Comparison of ENCODE assay signal across 9 mouse cellular contexts in the genomic region with DNA sequence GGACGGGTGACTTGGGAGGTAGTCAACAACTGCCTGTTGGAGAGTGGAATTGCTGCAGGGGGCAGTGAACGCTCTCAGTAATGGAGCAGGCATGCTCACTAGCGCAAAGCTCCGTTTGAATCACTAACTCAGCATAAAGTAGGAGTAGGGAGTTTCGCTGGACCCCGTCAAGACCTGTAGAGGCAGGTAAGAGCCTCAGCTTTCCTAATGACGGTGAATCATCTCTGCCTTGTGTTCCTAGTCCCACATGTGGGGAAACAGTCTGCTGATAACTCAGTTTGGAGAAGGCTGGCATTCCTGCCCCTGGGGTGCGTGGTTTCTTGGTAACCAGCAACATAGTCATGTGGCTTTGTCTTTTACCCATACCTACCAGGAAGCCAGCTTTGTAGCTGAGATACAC. TPM values are rescaled to one million over a fixed set of nuclear protein-coding genes. Genes with fewer than 3 reads are reported as not detected.
DNase-seq lines count a peak whose midpoint lies in the region; ATAC-seq and TF ChIP-seq lines count a peak whose summit lies in the region.
"Had no signal": no experiment of that assay in that cellular context is flagged by ENCODE, and none has a peak within 500 bp of the region (broad histone marks: within the 10 kb centered on the region; RNA-seq: fewer than 3 reads in every experiment).

No protein-coding gene starts in this region.

- 50% methylated on average over 8 of the region's 8 CpGs for WGBS in forebrain, embryonic 12.5 days
- WGBS in kidney, embryonic 14.5 days = 66% methylated on average over 8 of the region's 8 CpGs
- WGBS in midbrain, embryonic 16.5 days = 24% methylated on average over 8 of the region's 8 CpGs
- WGBS in liver, postnatal 0 days (ENCODE audit: insufficient replicate concordance) = 61% methylated on average over 8 of the region's 8 CpGs

- no peak for TF ChIP-seq CTCF in liver, postnatal 0 days (IDR thresholded peaks at IDR 0.05; ENCODE audit: low read depth)

- DNase-seq in lung, adult 18-20 months = peak; percentile 8 to 47
- no peak for DNase-seq in lung, postnatal 14 days
- DNase-seq in layer of hippocampus, adult 8-10 months (ENCODE audit: low spot score in 2 of 2) = no peak
- DNase-seq in liver, postnatal 0 days = no peak
- no peak for DNase-seq in left cerebral cortex, adult 11 months (ENCODE audit: low spot score)

- H3K4me3 ChIP-seq in forebrain, embryonic 12.5 days (replicated peaks) = no peak overlapping the region
- no peak overlapping the region for H3K4me3 ChIP-seq in kidney, embryonic 14.5 days (ENCODE audit: low read length)
- no peak overlapping the region for H3K4me3 ChIP-seq in midbrain, embryonic 16.5 days (ENCODE audit: low read depth, low read length)
- no peak overlapping the region for H3K4me3 ChIP-seq in liver, postnatal 0 days (ENCODE audit: low read depth, low read length)

- H3K4me1 ChIP-seq in forebrain, embryonic 12.5 days = peaks cover 37% of the 10 kb centered on the region
- H3K4me1 ChIP-seq in kidney, embryonic 14.5 days (ENCODE audit: control insufficient read depth, insufficient read depth, low read length) = peaks cover 13% of the 10 kb centered on the region; the same call in 1 of the 2 replicates
- H3K4me1 ChIP-seq in midbrain, embryonic 16.5 days (ENCODE audit: control insufficient read depth, insufficient read depth, low read length) = peaks cover 11% of the 10 kb centered on the region; the same call in 1 of the 2 replicates
- peaks cover 4% of the 10 kb centered on the region; the same call in 1 of the 2 replicates for H3K4me1 ChIP-seq in liver, postnatal 0 days (ENCODE audit: insufficient read depth)

- peak overlapping the region; percentile 79 for H3K4me2 ChIP-seq in forebrain, embryonic 12.5 days
- 0 out of 2 replicates have a peak overlapping the region, but pooled peaks have one; percentile 12 for H3K4me2 ChIP-seq in kidney, embryonic 14.5 days (replicated peaks; ENCODE audit: low read depth, low read length)
- peak overlapping the region; percentile 30 for H3K4me2 ChIP-seq in midbrain, embryonic 16.5 days (ENCODE audit: low read length)
- no peak overlapping the region for H3K4me2 ChIP-seq in liver, postnatal 0 days (ENCODE audit: low read depth, low read length)

- H3K36me3 ChIP-seq in forebrain, embryonic 12.5 days (replicated peaks) = peaks cover 22% of the 10 kb centered on the region
- H3K36me3 ChIP-seq in kidney, embryonic 14.5 days (ENCODE audit: control insufficient read depth, insufficient read depth, low read length) = peaks cover 16% of the 10 kb centered on the region
- 0 out of 2 replicates have a peak, but pooled peaks cover 2% of the 10 kb centered on the region for H3K36me3 ChIP-seq in midbrain, embryonic 16.5 days (ENCODE audit: control insufficient read depth, insufficient read depth, low read length)
- no peaks in the 10 kb centered on the region for H3K36me3 ChIP-seq in liver, postnatal 0 days (replicated peaks; ENCODE audit: insufficient read depth, low read length)

- H3K27ac ChIP-seq in forebrain, embryonic 12.5 days = no peak overlapping the region
- H3K27ac ChIP-seq in kidney, embryonic 14.5 days (ENCODE audit: low read depth, low read length) = peak overlapping the region; percentile 44; the same call in 1 of the 2 replicates
- peak overlapping the region; percentile 18; the same call in 1 of the 2 replicates for H3K27ac ChIP-seq in midbrain, embryonic 16.5 days (ENCODE audit: low read length)
- no peak overlapping the region for H3K27ac ChIP-seq in liver, postnatal 0 days (ENCODE audit: low read depth)

- no peaks in the 10 kb centered on the region for H3K9me3 ChIP-seq in forebrain, embryonic 12.5 days
- no peaks in the 10 kb centered on the region for H3K9me3 ChIP-seq in kidney, embryonic 14.5 days (ENCODE audit: control insufficient read depth, low read length)
- no peaks in the 10 kb centered on the region for H3K9me3 ChIP-seq in midbrain, embryonic 16.5 days (replicated peaks; ENCODE audit: control insufficient read depth, low read length, poor library complexity, severe bottlenecking)
- no peaks in the 10 kb centered on the region for H3K9me3 ChIP-seq in liver, postnatal 0 days (ENCODE audit: low read length)

- 0 out of 2 replicates have a peak overlapping the region, but pooled peaks have one; percentile 42 for H3K9ac ChIP-seq in forebrain, embryonic 12.5 days
- H3K9ac ChIP-seq in kidney, embryonic 14.5 days (ENCODE audit: low read depth, low read length) = no peak overlapping the region
- H3K9ac ChIP-seq in midbrain, embryonic 16.5 days (ENCODE audit: low read depth, low read length) = no peak overlapping the region
- no peak overlapping the region for H3K9ac ChIP-seq in liver, postnatal 0 days (replicated peaks)

- no peaks in the 10 kb centered on the region for H3K27me3 ChIP-seq in forebrain, embryonic 12.5 days
- H3K27me3 ChIP-seq in kidney, embryonic 14.5 days (ENCODE audit: control insufficient read depth, insufficient read depth, low read length) = no peaks in the 10 kb centered on the region
- no peaks in the 10 kb centered on the region for H3K27me3 ChIP-seq in midbrain, embryonic 16.5 days (ENCODE audit: control insufficient read depth, insufficient read depth, low read depth, low read length)
- H3K27me3 ChIP-seq in liver, postnatal 0 days (ENCODE audit: insufficient read depth, low read length) = peaks cover 12% of the 10 kb centered on the region

- no peak for TF ChIP-seq EP300 in liver, postnatal 0 days (IDR thresholded peaks at IDR 0.05; ENCODE audit: low read depth)

- ATAC-seq in forebrain, embryonic 12.5 days (ENCODE audit: low FRiP score) = no peak
- ATAC-seq in kidney, embryonic 14.5 days (ENCODE audit: low FRiP score, low TSS enrichment) = no peak
- ATAC-seq in midbrain, embryonic 16.5 days = no peak
- ATAC-seq in liver, postnatal 0 days = no peak

RNA-seq across cellular contexts. Expression of gene Dzip1l, which starts 3.0 kb away (rescaled TPM):
- polyA plus RNA-seq in forebrain, embryonic 12.5 days (2016; fragmentation: Nextera tagmentation; extraction: Ambion mirVana) = 20.6 and 22.3 TPM in 2 replicates
- 10.7 and 23.0 TPM in 2 replicates for polyA plus RNA-seq in kidney, embryonic 14.5 days (2014; fragmentation: Nextera tagmentation; extraction: Ambion mirVana)
- polyA plus RNA-seq in midbrain, embryonic 16.5 days (2015; fragmentation: Nextera tagmentation; extraction: Ambion mirVana) = 7.7 and 8.8 TPM in 2 replicates
- total RNA-seq in layer of hippocampus, adult 8-10 months (2022) = 10 to 100 TPM; 20.9 to 28.1 (median 25.1) TPM
- 0.50 and 0.73 TPM in 2 replicates for polyA plus RNA-seq in liver, postnatal 0 days (2015; fragmentation: Nextera tagmentation; extraction: Ambion mirVana)
- total RNA-seq: hematopoietic stem cell, adult 5-6 weeks had no signal

RNA-seq across cellular contexts. Expression of gene A4gnt, which starts 20.0 kb away (rescaled TPM):
- not detected in 2 replicates for polyA plus RNA-seq in forebrain, embryonic 12.5 days (2016; fragmentation: Nextera tagmentation; extraction: Ambion mirVana)
- 0.07 TPM in 1 of 2 replicates, not detected in the other for polyA plus RNA-seq in kidney, embryonic 14.5 days (2014; fragmentation: Nextera tagmentation; extraction: Ambion mirVana)
- polyA plus RNA-seq in midbrain, embryonic 16.5 days (2015; fragmentation: Nextera tagmentation; extraction: Ambion mirVana) = not detected in 2 replicates
- under 1 TPM in 2 of 4 experiments, not detected in 2; 0.14 to 0.39 TPM for total RNA-seq in layer of hippocampus, adult 8-10 months (2022)
- polyA plus RNA-seq in liver, postnatal 0 days (2015; fragmentation: Nextera tagmentation; extraction: Ambion mirVana) = not detected in 2 replicates
- total RNA-seq: hematopoietic stem cell, adult 5-6 weeks had no signal

RNA-seq across cellular contexts. Expression of gene Dbr1, which starts 56.7 kb away (rescaled TPM):
- polyA plus RNA-seq in forebrain, embryonic 12.5 days (2016; fragmentation: Nextera tagmentation; extraction: Ambion mirVana) = 35.7 and 37.5 TPM in 2 replicates
- 24.7 and 28.6 TPM in 2 replicates for polyA plus RNA-seq in kidney, embryonic 14.5 days (2014; fragmentation: Nextera tagmentation; extraction: Ambion mirVana)
- polyA plus RNA-seq in midbrain, embryonic 16.5 days (2015; fragmentation: Nextera tagmentation; extraction: Ambion mirVana) = 25.3 and 25.6 TPM in 2 replicates
- total RNA-seq in layer of hippocampus, adult 8-10 months (2022) = 10 to 100 TPM; 13.3 to 19.1 (median 14.7) TPM
- polyA plus RNA-seq in liver, postnatal 0 days (2015; fragmentation: Nextera tagmentation; extraction: Ambion mirVana) = 9.3 and 9.6 TPM in 2 replicates

Comparison
In these comparisons a context has a peak if more than half of its experiments do, and no peak if none do; other contexts are left out.
1. DNase-seq: peak in lung, adult 18-20 months (2 of 2); none in lung, postnatal 14 days (single experiment), layer of hippocampus, adult 8-10 months (0 of 2), liver, postnatal 0 days (single experiment) and left cerebral cortex, adult 11 months (single experiment).
2. H3K27ac ChIP-seq: peak in kidney, embryonic 14.5 days (single experiment) and midbrain, embryonic 16.5 days (single experiment); none in forebrain, embryonic 12.5 days (single experiment) and liver, postnatal 0 days (single experiment).